Mouse (Mus musculus) neural tube, embryonic 14.5 days (tissue): Measurements from ENCODE around the gene Slit1. TPM values are rescaled to one million over a fixed set of nuclear protein-coding genes. Genes with fewer than 3 reads are reported as not detected.
A peak's percentile ranks its signal among the peaks of the same experiment; 100 is the strongest.

ENCODE experiments used
- ATAC-seq: fragments of 200-750 bp; cut with Nextera tagmentation; 2 replicates; pipeline ENCODE4 v1.8.0; 2017; ENCODE audit warnings: low read depth, mild to moderate bottlenecking, moderate TSS enrichment, moderate library complexity
- H3K27ac ChIP-seq: fragments of 300-500 bp; sonication (generic); 2 replicates; pipeline ENCODE4 v1.5.1; 2014; ENCODE audit warnings: low read depth, mild to moderate bottlenecking, control low read depth, low read length, moderate library complexity, mixed read lengths
- H3K27me3 ChIP-seq: fragments of 300-500 bp; sonication (generic); 2 replicates; pipeline ENCODE4 v1.6.1; 2014; ENCODE audit warnings: low read length; ENCODE audit not compliant: control insufficient read depth, insufficient read depth
- H3K36me3 ChIP-seq: fragments of 300-500 bp; sonication (generic); 2 replicates; pipeline ENCODE4 v1.6.1; 2014; ENCODE audit warnings: low read length, mixed read lengths; ENCODE audit not compliant: control insufficient read depth, insufficient read depth
- H3K4me1 ChIP-seq: fragments of 300-500 bp; sonication (generic); 2 replicates; pipeline ENCODE4 v1.6.1; 2014; ENCODE audit warnings: low read length; ENCODE audit not compliant: control insufficient read depth, insufficient read depth
- H3K4me2 ChIP-seq: fragments of 300-500 bp; sonication (generic); 2 replicates; pipeline ENCODE4 v1.6.1; 2014; ENCODE audit warnings: mild to moderate bottlenecking, low read depth, low read length, control low read depth
- H3K4me3 ChIP-seq: fragments of 300-500 bp; sonication (generic); 2 replicates; pipeline ENCODE4 v1.5.1; 2014; ENCODE audit warnings: low read depth, low read length, control low read depth, mixed read lengths
- H3K9ac ChIP-seq: fragments of 300-500 bp; sonication (generic); replicated peaks from 2 replicates; pipeline ENCODE4 v1.6.1; 2014; ENCODE audit warnings: low read depth, mild to moderate bottlenecking, control low read depth, low read length, mixed read lengths
- H3K9me3 ChIP-seq: fragments of 300-500 bp; sonication (generic); 2 replicates; pipeline ENCODE4 v1.6.1; 2016; ENCODE audit warnings: low read length; ENCODE audit not compliant: control insufficient read depth
- WGBS: fragments of 180-500 bp; shearing (Covaris S2); extraction: QIAGEN DNeasy Blood & Tissue Kit; methylation state at CpG from one replicate; pipeline ENCODE4 v1.1.7; 2014; 5-methylcytosine and 5-hydroxymethylcytosine counted together
- polyA plus RNA-seq: library from polyadenylated mRNA; unstranded; fragments of >200 nt; fragmentation: Nextera tagmentation; extraction: Ambion mirVana; gene quantifications from 2 replicates; pipeline ENCODE4 v1.2.1, GENCODE M21; 2014

Slit1 gene
- polyA plus RNA-seq, 1 experiment from 2014 or later = 53.5 TPM

GRCm38 (mm10) chr19:41738429-41738805 lies 5.0 kb downstream of the Slit1 start:
- peaks cover 29% of the 10 kb centered on the region for H3K4me1 ChIP-seq
- H3K4me2 ChIP-seq = peak overlapping the region; percentile 72
- H3K27ac ChIP-seq = peak overlapping the region; percentile 66
- H3K27me3 ChIP-seq = 0 out of 2 replicates have a peak, but pooled peaks cover 4% of the 10 kb centered on the region
- H3K9ac ChIP-seq = peak overlapping the region; percentile 4; the same call in 1 of the 2 replicates
- H3K4me3 ChIP-seq = 0 out of 2 replicates have a peak overlapping the region, but pooled peaks have one; percentile 2
- H3K9me3 ChIP-seq = no peaks in the 10 kb centered on the region
- H3K36me3 ChIP-seq = no peaks in the 10 kb centered on the region
- peak; percentile 40; the same call in 1 of the 2 replicates for ATAC-seq
- WGBS = 5% methylated on average over 14 of the region's 14 CpGs

- Histone ChIP-seq H3K4me1 (peaks cover 29% of the 10 kb centered on the region), H3K4me3 (0 out of 2 replicates have a peak overlapping the region, but pooled peaks have one; percentile 2), H3K27ac (peak overlapping the region; percentile 66), H3K27me3 (0 out of 2 replicates have a peak, but pooled peaks cover 4% of the 10 kb centered on the region), H3K4me2 (peak overlapping the region; percentile 72), H3K36me3 (no peaks in the 10 kb centered on the region), H3K9me3 (no peaks in the 10 kb centered on the region), H3K9ac (peak overlapping the region; percentile 4; the same call in 1 of the 2 replicates)
- WGBS = 3% methylated on average over 18 of the region's 18 CpGs
- peak; percentile 61 for ATAC-seq
Measured at GRCm38 (mm10) chr19:41737657-41738428, 5.6 kb downstream of the Slit1 start.

- ATAC-seq = peak; percentile 35; the same call in 1 of the 2 replicates
- no peaks in the 10 kb centered on the region for H3K27me3 ChIP-seq
- no peak overlapping the region for H3K4me3 ChIP-seq
- H3K9me3 ChIP-seq = no peaks in the 10 kb centered on the region
- peaks cover 14% of the 10 kb centered on the region for H3K4me1 ChIP-seq
- H3K27ac ChIP-seq = no peak overlapping the region
- WGBS = 11% methylated on average over 10 of the region's 10 CpGs
- H3K36me3 ChIP-seq = no peaks in the 10 kb centered on the region
- H3K9ac ChIP-seq = no peak overlapping the region
- peak overlapping the region; percentile 4; the same call in 1 of the 2 replicates for H3K4me2 ChIP-seq
Measured at GRCm38 (mm10) chr19:41734685-41735084, 8.8 kb downstream of the Slit1 start.

GRCm38 (mm10) chr19:41725491-41725890 lies 18.0 kb downstream of the Slit1 start:
- no peak overlapping the region for H3K4me2 ChIP-seq
- no peak for ATAC-seq
- H3K36me3 ChIP-seq = no peaks in the 10 kb centered on the region; the same call in 1 of the 2 replicates
- peak overlapping the region; percentile 64; the same call in 1 of the 2 replicates for H3K27ac ChIP-seq
- H3K9ac ChIP-seq = no peak overlapping the region
- H3K27me3 ChIP-seq = no peaks in the 10 kb centered on the region
- 39% methylated on average over 2 of the region's 2 CpGs for WGBS
- H3K9me3 ChIP-seq = 0 out of 2 replicates have a peak, but pooled peaks cover 2% of the 10 kb centered on the region
- H3K4me1 ChIP-seq = 0 out of 2 replicates have a peak, but pooled peaks cover 8% of the 10 kb centered on the region
- no peak overlapping the region for H3K4me3 ChIP-seq

GRCm38 (mm10) chr19:41724831-41725470 lies 18.5 kb downstream of the Slit1 start:
- Histone ChIP-seq H3K9ac (no peak overlapping the region), H3K27ac (peak overlapping the region; percentile 64; the same call in 1 of the 2 replicates), H3K4me3 (no peak overlapping the region), H3K4me1 (0 out of 2 replicates have a peak, but pooled peaks cover 8% of the 10 kb centered on the region), H3K36me3 (no peaks in the 10 kb centered on the region; the same call in 1 of the 2 replicates), H3K4me2 (no peak overlapping the region), H3K9me3 (0 out of 2 replicates have a peak, but pooled peaks cover 2% of the 10 kb centered on the region), H3K27me3 (no peaks in the 10 kb centered on the region)
- ATAC-seq = peak; percentile 58
- 19% methylated on average over 9 of the region's 9 CpGs for WGBS

- WGBS = 13% methylated on average over 2 of the region's 2 CpGs
- no peak overlapping the region for H3K9ac ChIP-seq
- H3K27ac ChIP-seq = no peak overlapping the region
- 0 out of 2 replicates have a peak, but pooled peaks cover 2% of the 10 kb centered on the region for H3K9me3 ChIP-seq
- H3K4me2 ChIP-seq = no peak overlapping the region
- peaks cover 9% of the 10 kb centered on the region; the same call in 1 of the 2 replicates for H3K4me1 ChIP-seq
- no peaks in the 10 kb centered on the region for H3K27me3 ChIP-seq
- H3K4me3 ChIP-seq = no peak overlapping the region
- ATAC-seq = no peak
- no peaks in the 10 kb centered on the region; the same call in 1 of the 2 replicates for H3K36me3 ChIP-seq
Measured at GRCm38 (mm10) chr19:41723337-41723736, 20.1 kb downstream of the Slit1 start.

- no peaks in the 10 kb centered on the region for H3K27me3 ChIP-seq
- H3K4me1 ChIP-seq = peaks cover 34% of the 10 kb centered on the region
- no peak overlapping the region for H3K4me3 ChIP-seq
- no peaks in the 10 kb centered on the region for H3K9me3 ChIP-seq
- H3K27ac ChIP-seq = no peak overlapping the region
- WGBS = 72% methylated on average over 8 of the region's 8 CpGs
- no peak overlapping the region for H3K4me2 ChIP-seq
- H3K36me3 ChIP-seq = no peaks in the 10 kb centered on the region
- ATAC-seq = no peak
- no peak overlapping the region for H3K9ac ChIP-seq
Measured at GRCm38 (mm10) chr19:41719436-41719835, 24.0 kb downstream of the Slit1 start.

- peak; percentile 32 for ATAC-seq
- Histone ChIP-seq H3K4me1 (peaks cover 37% of the 10 kb centered on the region), H3K9ac (no peak overlapping the region)
Measured at GRCm38 (mm10) chr19:41716233-41717218, 26.9 kb downstream of the Slit1 start.

More at GRCm38 (mm10) chr19:41716233-41717218, 26.9 kb downstream of the Slit1 start:
- H3K4me2 ChIP-seq = no peak overlapping the region
- no peak overlapping the region for H3K4me3 ChIP-seq
- H3K27ac ChIP-seq = peak overlapping the region; percentile 0; the same call in 1 of the 2 replicates
- H3K36me3 ChIP-seq = no peaks in the 10 kb centered on the region
- WGBS = 21% methylated on average over 19 of the region's 19 CpGs
- no peaks in the 10 kb centered on the region for H3K9me3 ChIP-seq
- H3K27me3 ChIP-seq = no peaks in the 10 kb centered on the region; the same call in 1 of the 2 replicates
